Mouse (Mus musculus): ENCODE results near the gene Gse1.

- no peak for TF ChIP-seq CTCF (IDR thresholded peaks at IDR 0.05)
- TF ChIP-seq POLR2A (IDR thresholded peaks at IDR 0.05; ENCODE audit: insufficient read depth, low read depth, low read length): no peak
- TF ChIP-seq EP300 (IDR thresholded peaks at IDR 0.05; ENCODE audit: insufficient read depth, low read depth, low read length): no peak
These were observed 115.9 kb downstream of the Gse1 start for GRCm38 (mm10) chr8:120344166-120344565.

Measured in heart, adult 2 months (tissue).